Mouse (Mus musculus): ENCODE results near the gene Il17rd.

GRCm38 (mm10) chr14:27013658-27014057 is 25.1 kb upstream of the Il17rd start:
- no peak for TF ChIP-seq CTCF (IDR thresholded peaks at IDR 0.05; ENCODE audit: control insufficient read depth, insufficient read depth, low read length)
- no peak for TF ChIP-seq POLR2A (IDR thresholded peaks at IDR 0.05; ENCODE audit: borderline replicate concordance, control insufficient read depth, low read depth, low read length)

Measured in bone marrow, adult 2 months (tissue).